In the genomic region with DNA sequence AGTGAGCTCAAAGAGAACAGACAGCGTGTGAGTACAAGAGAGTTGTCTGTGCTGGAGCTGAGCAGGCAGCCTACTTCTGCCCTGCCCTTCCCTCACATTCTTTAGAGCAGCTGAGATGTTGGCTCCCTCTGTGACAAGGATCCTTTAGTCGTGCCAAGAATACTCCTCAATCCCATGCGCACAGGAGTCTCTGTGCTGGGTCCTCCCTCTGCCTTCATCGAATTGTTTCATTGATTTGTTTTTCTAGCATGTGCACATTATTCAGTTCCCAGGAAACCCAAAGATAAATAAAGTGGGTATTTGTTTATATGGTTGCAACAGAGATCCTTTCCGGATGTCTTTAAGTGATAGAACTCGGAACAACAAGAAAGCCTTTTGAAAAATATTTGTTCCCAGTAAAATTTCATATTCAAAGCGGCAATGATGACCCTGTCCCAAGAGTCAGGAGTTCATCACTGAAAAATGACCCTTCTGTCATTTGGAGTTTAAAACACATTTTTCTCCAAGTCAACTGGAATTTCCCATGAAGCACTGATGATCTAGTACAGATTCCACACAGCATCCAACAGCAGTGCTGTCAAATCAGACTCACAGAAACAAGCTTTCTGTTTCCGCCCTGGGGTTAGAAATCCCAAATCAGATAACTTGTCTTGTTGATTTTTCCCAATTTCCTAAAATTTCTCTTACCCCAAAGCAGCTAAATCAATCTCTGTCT, we compare ENCODE assay signal across 11 mouse cellular contexts.
DNase-seq lines count a peak whose midpoint lies in the region; ATAC-seq and TF ChIP-seq lines count a peak whose summit lies in the region.
"Had no signal": no experiment of that assay in that cellular context is flagged by ENCODE, and none has a peak within 500 bp of the region (broad histone marks: within the 10 kb centered on the region; RNA-seq: fewer than 3 reads in every experiment).

No protein-coding gene starts in this region.

- no peaks in the 10 kb centered on the region for H3K9me3 ChIP-seq in forebrain, embryonic 14.5 days (replicated peaks; ENCODE audit: control insufficient read depth, low read length)
- H3K9me3 ChIP-seq in forebrain, embryonic 11.5 days (ENCODE audit: control insufficient read depth, low read length), result no peaks in the 10 kb centered on the region
- H3K9me3 ChIP-seq in liver, postnatal 0 days (ENCODE audit: low read length), result no peaks in the 10 kb centered on the region
- H3K9me3 ChIP-seq in liver, embryonic 11.5 days (ENCODE audit: control insufficient read depth, low read length), result no peaks in the 10 kb centered on the region
- no peaks in the 10 kb centered on the region for H3K9me3 ChIP-seq in stomach, embryonic 16.5 days (replicated peaks; ENCODE audit: control insufficient read depth, low read length)
- H3K9me3 ChIP-seq: forebrain, embryonic 13.5 days; megakaryocyte, embryonic 14.5 days had no signal

- 0 out of 2 replicates have a peak, but pooled peaks cover 2% of the 10 kb centered on the region for H3K4me1 ChIP-seq in forebrain, embryonic 14.5 days (ENCODE audit: control insufficient read depth, insufficient read depth, low read length)
- H3K4me1 ChIP-seq in forebrain, embryonic 11.5 days (replicated peaks; ENCODE audit: control insufficient read depth, insufficient read depth, low read length), result no peaks in the 10 kb centered on the region
- 0 out of 2 replicates have a peak, but pooled peaks cover 5% of the 10 kb centered on the region for H3K4me1 ChIP-seq in liver, postnatal 0 days (ENCODE audit: insufficient read depth)
- H3K4me1 ChIP-seq in liver, embryonic 11.5 days (replicated peaks; ENCODE audit: control insufficient read depth, insufficient read depth, low read length), result no peaks in the 10 kb centered on the region
- H3K4me1 ChIP-seq in stomach, embryonic 16.5 days (ENCODE audit: control insufficient read depth, insufficient read depth, low read length), result no peaks in the 10 kb centered on the region; the same call in 1 of the 2 replicates
- H3K4me1 ChIP-seq: forebrain, embryonic 13.5 days had no signal

- H3K4me2 ChIP-seq in forebrain, embryonic 14.5 days (ENCODE audit: low read length), result no peak overlapping the region
- H3K4me2 ChIP-seq in forebrain, embryonic 11.5 days (ENCODE audit: low read depth, low read length, severe bottlenecking), result no peak overlapping the region
- no peak overlapping the region for H3K4me2 ChIP-seq in liver, postnatal 0 days (ENCODE audit: low read depth, low read length)
- H3K4me2 ChIP-seq in liver, embryonic 11.5 days, result no peak overlapping the region
- no peak overlapping the region for H3K4me2 ChIP-seq in stomach, embryonic 16.5 days (ENCODE audit: low read depth, low read length)
- H3K4me2 ChIP-seq: forebrain, embryonic 13.5 days had no signal

- no peak for TF ChIP-seq CTCF in liver, postnatal 0 days (IDR thresholded peaks at IDR 0.05; ENCODE audit: low read depth)

- 81% methylated on average over 8 of the region's 8 CpGs for WGBS in forebrain, embryonic 14.5 days
- 80% methylated on average over 8 of the region's 8 CpGs for WGBS in forebrain, embryonic 11.5 days
- 43% methylated on average over 8 of the region's 8 CpGs for WGBS in liver, postnatal 0 days (ENCODE audit: insufficient replicate concordance)
- 70% methylated on average over 8 of the region's 8 CpGs for WGBS in liver, embryonic 11.5 days
- 32% methylated on average over 8 of the region's 8 CpGs for WGBS in stomach, embryonic 16.5 days

- no peaks in the 10 kb centered on the region for H3K36me3 ChIP-seq in forebrain, embryonic 14.5 days (ENCODE audit: control insufficient read depth, insufficient read depth, low read length)
- no peaks in the 10 kb centered on the region for H3K36me3 ChIP-seq in forebrain, embryonic 11.5 days (ENCODE audit: control insufficient read depth, insufficient read depth, low read length)
- H3K36me3 ChIP-seq in liver, postnatal 0 days (replicated peaks; ENCODE audit: insufficient read depth, low read length), result no peaks in the 10 kb centered on the region
- no peaks in the 10 kb centered on the region for H3K36me3 ChIP-seq in liver, embryonic 11.5 days (ENCODE audit: control insufficient read depth, insufficient read depth, low read length)
- H3K36me3 ChIP-seq in stomach, embryonic 16.5 days (ENCODE audit: control insufficient read depth, insufficient read depth, low read length), result no peaks in the 10 kb centered on the region

- H3K27me3 ChIP-seq in forebrain, embryonic 14.5 days (replicated peaks; ENCODE audit: control insufficient read depth, insufficient read depth, low read length), result no peaks in the 10 kb centered on the region
- H3K27me3 ChIP-seq in forebrain, embryonic 11.5 days (ENCODE audit: control insufficient read depth, insufficient read depth, low read length), result no peaks in the 10 kb centered on the region
- H3K27me3 ChIP-seq in liver, postnatal 0 days (ENCODE audit: insufficient read depth, low read length), result no peaks in the 10 kb centered on the region
- H3K27me3 ChIP-seq in liver, embryonic 11.5 days (replicated peaks; ENCODE audit: control insufficient read depth, insufficient read depth, low read length), result no peaks in the 10 kb centered on the region
- H3K27me3 ChIP-seq in stomach, embryonic 16.5 days (ENCODE audit: control insufficient read depth, insufficient read depth, low read length), result no peaks in the 10 kb centered on the region
- H3K27me3 ChIP-seq: forebrain, embryonic 13.5 days had no signal

- no peak for TF ChIP-seq EP300 in liver, postnatal 0 days (IDR thresholded peaks at IDR 0.05; ENCODE audit: low read depth)

- H3K27ac ChIP-seq in forebrain, embryonic 14.5 days (ENCODE audit: low read depth, low read length), result no peak overlapping the region
- H3K27ac ChIP-seq in forebrain, embryonic 11.5 days (ENCODE audit: low read depth, low read length), result no peak overlapping the region
- H3K27ac ChIP-seq in liver, postnatal 0 days (ENCODE audit: low read depth), result 0 out of 2 replicates have a peak overlapping the region, but pooled peaks have one; percentile 1
- no peak overlapping the region for H3K27ac ChIP-seq in liver, embryonic 11.5 days (ENCODE audit: low read depth, low read length)
- H3K27ac ChIP-seq in stomach, embryonic 16.5 days (ENCODE audit: low read length), result peak overlapping the region; percentile 44
- H3K27ac ChIP-seq: forebrain, embryonic 13.5 days had no signal

- H3K9ac ChIP-seq in forebrain, embryonic 14.5 days (ENCODE audit: low read length), result no peak overlapping the region
- H3K9ac ChIP-seq in forebrain, embryonic 11.5 days (ENCODE audit: low read length), result no peak overlapping the region
- H3K9ac ChIP-seq in liver, postnatal 0 days (replicated peaks), result no peak overlapping the region
- H3K9ac ChIP-seq in liver, embryonic 11.5 days (ENCODE audit: low read depth, low read length), result no peak overlapping the region
- H3K9ac ChIP-seq in stomach, embryonic 16.5 days (ENCODE audit: low read length), result no peak overlapping the region
- H3K9ac ChIP-seq: forebrain, embryonic 13.5 days had no signal

- no peak for ATAC-seq in forebrain, embryonic 14.5 days
- no peak for ATAC-seq in forebrain, embryonic 11.5 days (replicated peaks; ENCODE audit: low FRiP score)
- 0 out of 2 replicates have a peak, but pooled peaks have one; percentile 15 for ATAC-seq in liver, postnatal 0 days
- no peak for ATAC-seq in liver, embryonic 11.5 days (replicated peaks; ENCODE audit: low FRiP score)
- ATAC-seq in stomach, embryonic 16.5 days (ENCODE audit: insufficient read depth, low FRiP score), result 0 out of 2 replicates have a peak, but pooled peaks have one; percentile 47
- ATAC-seq: forebrain, embryonic 13.5 days had no signal

- H3K4me3 ChIP-seq in forebrain, embryonic 14.5 days (ENCODE audit: low read depth, low read length), result no peak overlapping the region
- H3K4me3 ChIP-seq in forebrain, embryonic 11.5 days (ENCODE audit: low read depth, low read length), result no peak overlapping the region
- H3K4me3 ChIP-seq in liver, postnatal 0 days (ENCODE audit: low read depth, low read length), result no peak overlapping the region
- no peak overlapping the region for H3K4me3 ChIP-seq in liver, embryonic 11.5 days (ENCODE audit: low read depth, low read length)
- H3K4me3 ChIP-seq in stomach, embryonic 16.5 days (replicated peaks; ENCODE audit: low read length), result no peak overlapping the region
- H3K4me3 ChIP-seq: forebrain, embryonic 13.5 days; megakaryocyte, embryonic 14.5 days had no signal

- DNase-seq in forebrain, embryonic 14.5 days (ENCODE audit: low spot score), result peak; percentile 55
- DNase-seq in forebrain, embryonic 11.5 days (ENCODE audit: low spot score), result no peak
- DNase-seq in liver, postnatal 0 days, result no peak
- DNase-seq in liver, embryonic 11.5 days (ENCODE audit: low spot score), result no peak
- peak; percentile 13 to 54 for DNase-seq in kidney, postnatal 36 days
- no peak for DNase-seq in thymus, postnatal 14 days
- no peak for DNase-seq in layer of hippocampus, adult 9-10 months (ENCODE audit: low spot score)
- DNase-seq: right cerebral cortex, postnatal 14 days had no signal

Comparison
In these comparisons a context has a peak if more than half of its experiments do, and no peak if none do; other contexts are left out.
1. ATAC-seq: peak in liver, postnatal 0 days (single experiment) and stomach, embryonic 16.5 days (single experiment); none in forebrain, embryonic 14.5 days (single experiment), forebrain, embryonic 11.5 days (single experiment) and liver, embryonic 11.5 days (single experiment).
2. DNase-seq: peak in forebrain, embryonic 14.5 days (single experiment) and kidney, postnatal 36 days (2 of 2); none in forebrain, embryonic 11.5 days (single experiment), liver, postnatal 0 days (single experiment), liver, embryonic 11.5 days (single experiment), thymus, postnatal 14 days (single experiment) and layer of hippocampus, adult 9-10 months (single experiment).
3. H3K27ac ChIP-seq: peak in liver, postnatal 0 days (single experiment) and stomach, embryonic 16.5 days (single experiment); none in forebrain, embryonic 14.5 days (single experiment), forebrain, embryonic 11.5 days (single experiment) and liver, embryonic 11.5 days (single experiment).